32 mouse cellular contexts compared by ENCODE assay signal in the genomic region with DNA sequence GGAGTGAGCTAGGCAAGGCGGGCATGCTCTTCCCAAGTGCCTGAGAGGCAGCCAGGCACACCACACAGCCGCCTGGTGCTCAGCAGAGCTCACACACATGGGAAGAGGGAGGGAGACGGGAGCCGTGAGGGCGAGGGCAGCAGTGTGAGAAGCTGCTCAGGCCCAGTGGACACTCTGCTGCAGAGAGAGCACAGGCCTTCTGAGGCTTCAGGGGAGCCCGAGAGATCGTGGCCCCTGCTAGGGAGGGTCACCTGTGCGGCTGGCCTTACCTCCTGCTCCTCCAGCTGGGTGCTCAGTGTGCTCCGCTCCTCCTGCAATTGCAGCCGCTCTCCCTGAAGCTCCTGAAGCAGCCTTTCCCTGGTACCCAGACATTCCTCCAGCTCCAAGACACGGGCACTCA. TPM values are rescaled to one million over a fixed set of nuclear protein-coding genes. Genes with fewer than 3 reads are reported as not detected.
"Had no signal": no experiment of that assay in that cellular context is flagged by ENCODE, and none has a peak within 500 bp of the region (broad histone marks: within the 10 kb centered on the region; RNA-seq: fewer than 3 reads in every experiment).

No protein-coding gene starts in this region.

RNA-seq across cellular contexts. Expression of gene Gm7029, which starts 10.7 kb away (rescaled TPM):
- total RNA-seq: common myeloid progenitor, adult 5-6 weeks; forebrain, postnatal 0 days; gastrocnemius, adult 18-20 months; gastrocnemius, adult 2 months; gastrocnemius, adult 8-10 months; gastrocnemius, postnatal 10 days; gastrocnemius, postnatal 14 days; gastrocnemius, postnatal 25 days; gastrocnemius, postnatal 36 days; gastrocnemius, postnatal 4 days; granulocyte monocyte progenitor cell, adult 5-6 weeks; heart, adult 18-20 months; heart, adult 2 months; heart, adult 8-10 months had no signal
- polyA plus RNA-seq: cortical plate, adult 2 months; embryonic facial prominence, embryonic 10.5 days; embryonic facial prominence, embryonic 11.5 days; embryonic facial prominence, embryonic 12.5 days; embryonic facial prominence, embryonic 13.5 days; embryonic facial prominence, embryonic 14.5 days; embryonic facial prominence, embryonic 15.5 days; erythroblast, embryonic 14.5 days; forebrain, embryonic 10.5 days; forebrain, embryonic 11.5 days; forebrain, embryonic 12.5 days; forebrain, embryonic 13.5 days; forebrain, embryonic 14.5 days; forebrain, embryonic 15.5 days; forebrain, embryonic 16.5 days; forebrain, postnatal 0 days; frontal cortex, adult 2 months; gonadal fat pad, adult 2 months; heart, adult 2 months; heart, embryonic 10.5 days had no signal

RNA-seq across cellular contexts. Expression of gene Platr17, which starts 20.6 kb away (rescaled TPM):
- total RNA-seq: forebrain, postnatal 0 days; gastrocnemius, adult 18-20 months; gastrocnemius, adult 2 months; gastrocnemius, adult 8-10 months; gastrocnemius, postnatal 10 days; gastrocnemius, postnatal 14 days; gastrocnemius, postnatal 25 days; gastrocnemius, postnatal 36 days; gastrocnemius, postnatal 4 days; heart, adult 18-20 months; heart, adult 2 months; heart, adult 8-10 months had no signal
- polyA plus RNA-seq: embryonic facial prominence, embryonic 14.5 days; erythroblast, embryonic 14.5 days; forebrain, embryonic 12.5 days; forebrain, embryonic 14.5 days; gonadal fat pad, adult 2 months; heart, adult 2 months had no signal
